Mouse (Mus musculus): ENCODE measurements at regions not wholly inside any gene's neighbourhood (a gene's known extent, or its start where the extent isn't known, plus 50 kb on each side); places are given as distances from the start of the nearest gene placed in this dataset.
A peak's percentile ranks its signal among the peaks of the same experiment; 100 is the strongest.
"Not testable (repeated sequence)": the region's sequence is repeated elsewhere in the genome, so short reads cannot be mapped to it uniquely, and the experiment has no call there.

DNA sequence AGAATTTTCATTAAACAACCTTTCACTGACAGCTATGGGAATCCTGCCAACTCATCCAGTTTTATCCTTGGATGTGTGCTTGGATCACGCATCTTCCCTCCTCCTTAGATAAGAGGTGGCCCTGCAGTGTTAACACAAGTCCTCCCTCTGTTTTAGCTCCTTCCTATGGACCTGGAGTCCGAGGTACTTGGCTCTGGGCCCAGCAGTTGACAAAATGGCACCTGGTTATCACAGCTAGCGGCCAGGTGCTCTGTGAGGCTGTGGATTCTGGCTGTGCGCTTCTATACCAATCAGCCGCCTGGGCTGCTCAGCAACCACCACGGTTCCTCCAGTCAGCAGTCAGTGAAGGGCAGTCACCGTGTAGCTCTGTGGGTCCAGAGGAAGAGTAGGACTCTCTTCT is 157.4 kb downstream of the Prdm2 start:
- DNase-seq (ENCODE audit: low spot score), result no peak

DNA sequence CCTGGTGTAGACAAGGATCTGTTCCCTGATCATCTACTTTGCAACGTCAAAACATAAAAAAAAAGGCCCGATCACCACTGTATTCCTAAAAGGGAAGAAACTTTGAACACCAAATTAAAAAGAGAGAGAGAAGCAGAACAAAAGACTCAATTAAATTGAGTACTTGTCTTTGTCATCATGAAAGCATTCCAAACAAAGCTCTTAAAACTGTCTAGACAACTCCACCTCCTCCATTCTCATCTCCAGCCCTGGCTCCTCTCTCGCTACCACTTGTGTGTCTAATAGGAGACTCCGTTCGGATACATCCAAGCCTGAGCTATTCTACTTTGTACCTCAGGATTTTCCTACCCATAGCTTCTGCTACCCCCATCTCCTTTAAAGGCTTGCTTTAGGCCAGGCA is 159.8 kb downstream of the Prdm2 start:
- no peak for DNase-seq (ENCODE audit: low spot score)

DNA sequence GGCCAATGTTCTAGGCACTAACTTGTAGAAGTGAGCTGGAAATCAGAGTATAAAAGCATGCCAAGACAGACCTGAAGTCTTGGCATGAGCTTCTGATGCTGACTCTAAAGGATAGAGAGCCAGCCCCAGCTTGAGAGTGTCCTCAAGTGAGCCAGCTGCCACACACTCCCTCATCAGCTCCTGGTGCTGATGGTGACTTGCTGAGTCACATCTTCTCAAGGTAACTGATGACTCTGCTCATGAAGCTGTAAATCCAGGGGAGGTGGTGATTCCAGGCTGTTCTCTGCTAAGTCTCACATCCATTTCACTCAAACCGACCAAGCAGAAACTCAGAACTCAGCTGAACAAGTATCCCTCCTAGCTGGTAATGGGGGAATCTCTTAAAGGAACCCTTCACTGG is 161.6 kb downstream of the Prdm2 start:
- DNase-seq (ENCODE audit: low spot score), result no peak

DNA sequence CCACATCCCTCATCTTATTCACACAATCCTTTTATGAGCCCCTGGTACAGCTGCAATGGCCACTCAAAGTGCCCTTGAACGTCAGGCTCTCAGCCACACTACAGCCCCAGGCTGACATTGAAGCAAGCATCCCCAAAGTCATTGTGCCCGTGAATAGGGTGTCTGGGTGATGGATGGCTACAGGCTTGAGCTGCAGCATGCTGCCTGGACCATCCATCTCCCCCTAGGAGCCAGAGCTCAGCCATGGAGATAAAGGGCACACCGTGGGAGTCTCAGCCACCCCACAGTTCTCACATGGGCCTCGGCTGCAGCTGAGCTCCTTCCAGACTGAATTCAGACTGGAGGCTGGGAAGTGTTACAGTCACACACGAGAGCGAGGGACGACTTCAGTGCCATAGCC is 167.6 kb downstream of the Prdm2 start:
- DNase-seq (ENCODE audit: low spot score), result no peak

DNA sequence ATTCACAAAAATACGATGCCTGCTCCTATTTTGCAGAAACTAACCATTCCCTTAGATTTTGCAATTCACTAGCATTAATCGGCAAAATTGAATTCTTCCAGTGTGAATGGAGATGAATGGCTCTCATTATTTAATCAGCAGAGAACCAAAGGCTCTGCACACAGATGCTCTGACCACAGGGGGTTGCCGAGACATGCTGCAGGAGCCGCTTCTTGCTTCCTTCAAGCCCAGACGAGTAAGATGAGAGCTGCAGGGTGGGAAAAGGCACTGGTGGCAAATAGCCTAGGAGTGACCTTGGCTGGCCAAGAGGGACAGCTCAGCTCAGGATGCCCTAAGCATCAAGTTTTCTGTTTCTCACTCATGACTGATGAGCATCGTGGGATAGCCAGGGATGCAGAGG is 170.0 kb downstream of the Prdm2 start:
- DNase-seq (ENCODE audit: low spot score), result no peak

DNA sequence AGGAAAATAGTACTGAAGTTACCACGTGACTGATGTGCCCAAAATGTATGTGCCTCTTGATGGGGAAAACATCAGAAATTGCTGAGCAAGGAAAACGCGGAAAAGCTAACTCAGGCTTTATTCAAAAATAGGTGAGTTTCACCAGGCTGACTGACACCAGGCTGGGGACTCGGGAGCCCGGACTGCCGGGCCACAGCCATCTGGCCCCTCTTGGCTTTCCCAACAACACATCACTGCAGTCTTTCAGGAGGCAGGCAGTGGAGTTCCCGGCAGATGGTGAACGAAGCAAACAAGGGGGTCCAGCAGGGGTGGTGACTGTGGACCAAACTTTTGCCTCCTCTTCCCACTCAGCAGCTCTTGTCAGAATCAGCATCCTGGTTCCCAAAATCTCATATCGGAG is 174.2 kb downstream of the Prdm2 start:
- no peak for DNase-seq (ENCODE audit: low spot score)

DNA sequence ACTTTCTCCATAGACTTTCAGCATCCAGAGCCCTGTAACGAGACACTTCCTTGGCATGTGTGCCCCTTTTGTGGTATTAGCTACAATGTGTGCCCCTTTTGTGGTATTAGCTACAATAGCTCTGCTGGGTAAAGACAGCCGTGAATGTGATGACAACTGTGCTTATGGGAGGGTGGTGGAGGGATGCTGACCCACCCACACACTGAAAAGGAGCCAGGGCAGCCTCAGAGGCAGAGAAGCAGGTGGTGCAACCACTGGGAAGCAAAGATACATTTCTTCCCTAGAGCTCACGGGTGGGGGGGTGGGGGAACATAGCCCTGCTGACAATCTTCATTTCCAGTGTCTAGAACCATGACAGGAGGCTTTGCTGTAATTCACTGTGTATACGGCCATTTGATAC is 176.1 kb downstream of the Prdm2 start:
- no peak for DNase-seq (ENCODE audit: low spot score)

DNA sequence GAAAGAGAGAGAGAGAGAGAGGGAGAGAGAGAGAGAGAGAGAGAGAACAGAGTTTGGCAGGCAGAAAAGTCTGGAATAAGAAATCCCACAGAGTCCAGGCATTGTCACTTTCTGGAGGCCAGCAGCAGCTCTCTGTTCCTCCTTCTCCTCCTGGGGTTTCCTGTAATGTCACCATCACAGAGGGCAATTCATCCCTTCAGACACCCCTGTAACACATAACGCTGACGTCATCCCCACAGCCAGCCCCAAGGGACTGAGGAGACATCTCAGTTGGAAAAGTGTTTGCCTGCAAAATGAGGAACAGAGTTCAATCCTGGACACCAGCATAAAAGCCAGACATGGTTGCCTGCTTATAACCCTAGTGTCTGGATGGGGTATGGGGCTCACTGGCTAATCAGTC is 177.7 kb downstream of the Prdm2 start:
- DNase-seq (ENCODE audit: low spot score), result not testable (repeated sequence)

DNA sequence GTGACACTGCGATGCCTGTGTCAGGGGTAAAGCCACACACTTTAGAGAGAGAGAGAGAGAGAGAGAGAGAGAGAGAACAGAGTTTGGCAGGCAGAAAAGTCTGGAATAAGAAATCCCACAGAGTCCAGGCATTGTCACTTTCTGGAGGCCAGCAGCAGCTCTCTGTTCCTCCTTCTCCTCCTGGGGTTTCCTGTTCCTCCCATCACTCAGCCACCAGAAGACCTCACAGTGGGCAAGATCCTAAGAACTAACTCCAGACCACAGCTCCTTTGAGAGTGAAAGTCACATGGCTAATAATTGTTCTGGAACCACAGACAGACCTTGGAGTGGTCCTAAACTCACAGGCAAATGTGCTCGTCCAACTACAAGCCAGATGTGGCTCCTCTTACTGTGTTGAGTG is 178.5 kb downstream of the Prdm2 start:
- not testable (repeated sequence) for DNase-seq (ENCODE audit: low spot score)

DNA sequence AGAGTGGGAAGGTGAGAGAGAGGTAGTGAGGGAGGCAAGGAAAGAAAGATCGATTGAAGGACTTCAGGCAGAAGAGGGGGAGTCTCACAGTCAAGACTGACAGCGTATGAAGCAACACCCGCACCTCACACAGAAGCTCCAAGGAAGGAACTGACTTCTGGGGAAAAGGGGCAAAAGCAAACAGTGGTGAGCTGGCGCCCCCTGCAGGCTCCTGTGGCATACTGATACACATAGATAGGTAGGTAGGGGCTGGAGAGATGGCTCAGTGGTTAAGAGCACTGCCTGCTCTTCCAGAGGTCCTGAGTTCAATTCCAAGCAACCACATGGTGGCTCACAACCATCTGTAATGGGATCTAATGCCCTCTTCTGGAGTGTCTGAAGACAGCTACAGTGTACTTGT is 183.0 kb downstream of the Prdm2 start:
- peak; percentile 4 for DNase-seq (ENCODE audit: low spot score)

DNA sequence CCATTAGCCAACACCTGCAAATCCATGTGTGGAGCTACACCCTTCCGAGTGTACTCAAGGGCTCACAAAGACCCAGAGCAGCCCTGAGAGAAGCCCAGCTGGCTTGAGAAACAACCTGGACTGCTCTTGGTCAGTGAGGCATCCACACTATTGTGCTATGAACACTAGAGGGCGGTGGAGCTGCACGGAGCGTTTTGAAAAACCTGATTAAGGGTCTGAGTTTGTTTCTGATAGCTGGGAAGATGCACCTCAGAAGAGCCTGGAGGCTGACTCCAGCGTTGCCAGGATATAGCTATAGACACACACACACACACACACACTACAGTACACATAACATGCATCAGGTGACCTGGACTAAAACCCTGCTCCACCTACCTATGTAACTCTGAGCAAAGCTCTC is 185.5 kb downstream of the Prdm2 start:
- DNase-seq (ENCODE audit: low spot score), result peak; percentile 4

DNA sequence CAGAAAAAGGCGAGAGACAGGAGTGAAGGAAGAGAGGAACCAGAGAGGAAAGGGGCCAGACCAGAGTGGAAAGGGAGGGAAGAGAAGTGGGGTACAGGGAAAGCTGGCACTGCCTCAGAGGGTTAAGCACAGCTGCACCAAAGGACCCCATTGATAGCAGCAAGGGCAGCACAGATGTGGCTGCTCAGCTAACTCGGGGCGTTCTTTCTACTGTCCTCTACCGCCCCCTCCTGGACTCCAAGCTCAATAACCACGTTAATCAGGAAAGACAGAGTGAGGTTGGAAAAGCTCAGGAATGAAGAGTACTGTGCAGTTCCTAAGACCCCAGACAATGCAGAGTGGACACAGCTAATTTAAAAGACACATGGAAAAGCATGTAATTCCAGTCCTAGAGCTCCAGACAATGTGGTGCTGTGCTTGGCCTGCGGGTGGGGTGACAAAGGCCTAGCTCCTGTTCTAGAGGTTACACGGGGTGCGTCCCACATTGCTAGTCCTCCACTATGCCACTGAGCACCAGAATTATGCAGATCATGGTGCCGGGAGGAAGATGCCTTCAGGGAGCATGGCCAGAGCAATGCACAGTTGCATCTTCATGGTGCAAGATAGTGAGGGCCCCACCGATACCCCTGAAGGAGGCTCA is 191.4 kb downstream of the Prdm2 start:
- peak; percentile 18 for DNase-seq (ENCODE audit: low spot score)

DNA sequence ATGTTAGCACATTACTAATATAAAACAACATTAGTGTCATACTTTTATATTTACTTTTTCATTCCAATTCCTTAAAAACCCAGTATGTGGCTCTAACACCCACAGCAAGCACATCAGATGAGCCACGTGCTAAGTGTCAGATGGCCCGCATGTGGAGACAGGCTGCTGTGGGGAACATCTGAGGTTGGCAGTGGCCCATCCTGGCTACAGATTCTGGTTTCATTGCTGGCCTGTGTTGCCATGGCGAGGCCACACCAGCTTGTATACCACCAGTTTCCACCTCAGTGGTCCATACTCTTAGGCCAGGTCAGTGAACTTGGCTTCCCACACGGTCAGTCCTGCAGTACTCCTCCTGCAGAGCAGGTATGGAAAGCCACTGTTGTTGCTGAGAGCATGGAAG is 192.1 kb downstream of the Prdm2 start:
- DNase-seq (ENCODE audit: low spot score), result no peak

DNA sequence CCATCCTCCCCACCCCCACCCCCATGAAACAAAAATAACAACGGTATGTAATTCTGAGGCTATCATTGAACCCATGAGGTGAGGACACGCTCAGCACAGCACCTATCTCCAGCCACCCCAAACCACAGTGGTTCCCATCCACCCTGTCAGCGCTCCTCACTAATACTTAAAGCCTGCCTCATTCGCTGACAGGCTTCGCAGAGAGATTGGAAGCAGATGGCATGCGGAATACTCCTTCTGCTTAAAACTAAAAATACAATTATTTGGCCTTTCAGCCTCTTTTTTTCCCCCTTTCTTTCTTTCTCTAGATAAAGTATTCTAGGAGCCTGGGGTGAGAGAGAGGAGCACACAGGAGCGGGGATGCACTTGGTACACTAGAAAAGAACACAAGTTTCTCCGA is 199.9 kb downstream of the Prdm2 start:
- no peak for DNase-seq (ENCODE audit: low spot score)

DNA sequence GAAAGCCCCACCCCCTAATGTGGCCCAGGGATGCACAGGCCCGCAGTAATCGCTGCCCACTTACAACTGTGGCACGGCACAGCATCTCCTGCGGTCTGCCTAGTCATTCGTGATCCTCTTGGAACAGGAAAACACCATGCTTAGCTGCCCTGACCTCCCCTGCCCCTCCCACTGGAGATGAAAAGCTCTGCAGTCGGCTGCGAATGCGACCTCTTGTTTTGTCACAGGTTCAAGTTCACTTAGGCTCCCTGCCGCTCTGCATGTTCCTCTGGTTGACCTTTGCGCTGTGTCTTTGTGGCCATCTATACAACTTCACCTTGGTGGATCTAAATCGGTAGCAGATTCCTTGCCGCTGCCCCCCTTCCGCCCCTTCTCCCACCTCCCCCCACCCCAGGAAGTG is 210.8 kb downstream of the Prdm2 start:
- no peak for DNase-seq (ENCODE audit: low spot score)

DNA sequence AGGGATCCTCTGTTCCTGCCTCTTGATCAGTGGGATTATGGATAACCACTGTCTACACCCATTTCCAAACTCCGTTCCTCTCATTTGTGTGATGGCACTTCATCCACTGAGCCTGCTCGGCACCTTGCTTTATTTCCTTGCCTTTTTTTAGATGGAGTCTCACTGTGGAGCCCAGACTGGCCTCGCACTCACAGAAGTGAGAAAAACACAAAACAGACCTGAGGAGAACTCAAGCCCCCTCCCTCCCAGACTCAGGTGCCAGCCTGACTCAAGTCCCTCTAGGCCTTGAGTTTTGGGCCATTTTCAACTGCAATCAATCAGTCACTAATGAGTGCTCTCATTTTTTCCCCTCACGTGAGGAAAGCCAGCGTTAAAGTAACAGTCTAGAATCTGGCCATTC is 211.3 kb downstream of the Prdm2 start:
- DNase-seq (ENCODE audit: low spot score), result no peak

DNA sequence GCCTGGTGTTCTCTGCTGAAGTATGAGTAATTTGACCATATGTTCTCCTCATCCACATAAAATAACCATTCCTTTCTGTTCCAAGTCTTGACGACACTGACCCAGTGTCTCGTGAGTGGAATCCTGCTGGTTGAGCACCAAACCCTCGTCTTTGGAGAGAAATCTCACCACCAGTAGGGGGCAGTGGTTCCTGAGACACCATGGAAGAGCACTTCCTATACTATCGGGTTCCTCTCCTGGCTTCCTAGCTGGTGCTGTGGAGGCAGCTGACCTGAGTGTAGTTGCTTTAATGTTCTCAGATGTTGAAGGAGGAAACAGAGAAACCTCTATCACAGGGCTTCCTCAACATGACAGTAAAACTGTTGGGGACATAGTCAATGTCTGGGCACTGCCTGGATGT is 216.4 kb downstream of the Prdm2 start:
- DNase-seq (ENCODE audit: low spot score), result no peak

DNA sequence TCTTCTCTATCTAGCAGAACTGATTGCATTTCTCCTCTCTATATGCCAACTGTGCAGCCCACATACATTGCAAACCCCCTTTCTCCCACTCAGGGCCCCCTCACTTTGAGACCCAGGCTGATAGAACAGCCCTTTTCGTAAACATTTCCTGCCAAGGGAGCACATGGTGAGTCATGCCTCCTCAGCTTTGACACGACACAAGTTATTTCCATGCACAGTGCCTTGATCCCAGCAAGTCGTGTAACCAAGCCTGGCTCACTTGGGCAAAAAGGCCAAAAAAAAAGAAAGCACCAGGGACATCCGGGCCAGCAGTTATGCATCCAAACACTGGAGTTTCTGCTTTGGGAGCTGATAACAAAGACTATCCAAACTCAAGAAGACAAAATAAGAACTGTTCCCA is 221.4 kb downstream of the Prdm2 start:
- DNase-seq (ENCODE audit: low spot score), result no peak

DNA sequence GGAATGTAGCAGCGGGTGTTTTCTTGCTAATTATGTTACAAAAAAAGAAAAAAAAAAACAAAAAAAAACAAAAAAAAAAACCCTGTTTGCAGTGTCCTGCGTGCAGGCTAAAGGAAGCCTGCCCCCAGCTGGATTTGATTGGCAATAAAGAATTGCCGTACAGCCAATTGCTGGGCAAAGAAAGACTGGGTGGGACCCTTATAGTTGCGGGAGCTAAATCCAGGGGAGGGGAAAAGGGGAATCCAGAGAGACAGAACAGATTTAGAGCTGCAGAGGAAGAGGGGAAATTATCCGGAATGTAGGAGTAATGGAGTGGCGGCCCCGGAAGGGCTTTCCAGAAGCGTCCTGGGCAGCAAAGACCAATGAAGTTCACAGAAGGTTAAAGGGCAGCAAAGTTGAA is 223.6 kb downstream of the Prdm2 start:
- no peak for DNase-seq (ENCODE audit: low spot score)

DNA sequence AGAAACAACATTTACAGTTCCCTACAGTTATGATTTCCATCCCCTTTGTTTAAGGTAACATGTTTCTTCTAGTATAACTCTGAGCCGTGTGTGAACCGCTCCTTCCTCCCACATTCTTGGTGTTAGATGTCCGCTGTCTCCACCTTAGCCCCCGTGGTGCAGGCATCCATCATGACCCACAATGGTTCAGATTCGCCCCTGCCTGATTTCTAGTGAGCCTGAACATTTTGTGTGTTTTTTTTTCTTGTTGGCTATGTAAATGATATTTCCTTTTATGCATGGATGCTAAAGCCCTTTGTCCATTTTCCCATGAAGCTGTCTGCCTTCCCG is 229.5 kb downstream of the Prdm2 start:
- DNase-seq (ENCODE audit: low spot score), result no peak

DNA sequence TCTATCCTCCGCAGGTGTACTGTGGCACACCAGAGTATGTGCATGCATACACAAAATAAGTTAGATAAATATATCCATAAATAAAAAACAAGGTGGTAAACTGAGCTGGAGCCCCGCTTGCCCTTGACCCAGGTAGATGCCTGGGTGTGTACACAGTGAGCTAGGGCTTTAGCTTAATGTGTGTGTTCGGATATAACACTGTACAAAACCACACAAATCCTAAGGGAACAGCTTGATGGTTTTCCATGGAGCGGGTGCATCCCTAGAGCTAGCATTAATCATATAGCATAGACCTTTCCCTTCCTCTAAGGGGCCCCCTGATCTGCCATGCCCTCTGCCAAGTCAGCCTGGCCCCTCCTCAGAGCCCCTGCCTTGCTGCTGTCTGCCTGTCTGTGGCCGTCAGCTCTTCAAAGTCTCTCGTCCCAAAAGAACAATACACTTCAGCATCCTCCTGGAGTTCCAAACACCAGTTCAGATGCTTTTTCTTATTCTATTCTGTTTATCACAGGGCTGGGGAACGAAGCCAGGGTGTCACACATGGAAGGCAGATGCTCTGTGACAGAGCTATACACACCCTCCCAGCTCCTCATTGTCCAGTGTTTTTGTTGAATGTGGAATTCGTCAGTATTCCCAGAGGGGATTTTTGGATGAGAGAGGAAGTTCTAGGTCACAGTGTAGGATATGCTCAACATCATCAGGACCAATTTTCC is 230.1 kb downstream of the Prdm2 start:
- no peak for DNase-seq (ENCODE audit: low spot score)

DNA sequence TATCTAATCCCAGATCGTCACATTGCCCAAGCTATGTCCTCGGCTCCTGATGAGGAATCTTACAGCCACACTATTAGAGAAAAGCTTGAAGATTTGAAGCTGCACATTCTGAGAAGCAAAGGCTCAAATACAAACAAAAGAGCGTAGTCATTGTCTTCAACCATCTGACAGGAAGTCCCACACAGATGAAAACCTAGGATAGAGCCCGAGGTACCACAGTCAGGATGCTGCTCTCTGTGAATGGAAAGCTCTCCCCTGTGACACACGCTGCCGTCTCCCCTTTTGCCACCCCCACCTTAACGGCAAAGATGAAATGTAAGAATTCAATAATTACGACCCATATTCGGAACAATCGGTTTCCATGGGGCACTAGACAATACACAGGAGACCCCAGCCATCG is 237.2 kb downstream of the Prdm2 start:
- DNase-seq (ENCODE audit: low spot score), result no peak

DNA sequence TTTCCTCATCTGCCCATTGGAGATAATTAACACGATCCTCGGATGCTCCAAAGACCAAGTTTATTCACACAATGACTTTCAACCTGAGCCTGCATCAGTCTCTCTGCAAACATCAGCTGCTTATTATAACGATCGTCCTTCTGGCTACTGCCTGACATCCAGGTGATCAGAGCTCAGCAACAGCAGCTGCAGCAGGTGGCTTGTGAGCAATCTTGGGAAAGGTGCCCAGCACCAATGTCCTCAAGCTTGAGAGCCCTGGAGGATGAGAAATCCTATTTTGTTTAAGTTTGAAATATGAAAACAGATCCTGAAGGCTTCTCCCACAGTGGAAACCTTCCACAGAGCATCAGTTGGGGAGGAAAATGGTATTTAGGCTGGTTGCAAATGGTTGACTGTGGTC is 242.8 kb downstream of the Prdm2 start:
- no peak for DNase-seq (ENCODE audit: low spot score)

DNA sequence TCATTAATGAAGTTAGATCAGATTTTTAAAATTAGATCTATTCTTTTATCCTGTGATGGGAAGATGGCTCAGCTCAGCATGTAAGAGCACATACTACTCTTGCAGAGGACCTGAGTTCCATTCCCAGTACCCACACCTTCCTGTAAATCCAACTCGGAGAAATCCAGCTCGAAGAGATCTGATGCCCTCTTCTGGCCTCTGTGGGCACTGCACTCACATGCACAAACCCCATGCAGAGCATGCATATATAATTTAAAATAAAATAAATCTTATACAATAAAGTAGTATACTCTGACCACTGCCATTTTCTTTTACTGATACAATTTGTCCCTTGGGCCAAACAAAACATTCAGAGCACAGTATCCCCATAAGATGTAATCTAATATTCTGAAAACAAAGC is 245.2 kb downstream of the Prdm2 start:
- DNase-seq (ENCODE audit: low spot score), result no peak

Data from c-Kit-positive CD71-positive TER-119-positive erythroid progenitor cells, embryonic 14.5 days (primary cell).